Mouse (Mus musculus): ENCODE results near the gene Cpm.

Gene Cpm

GRCm38 (mm10) chr10:117664208-117664925, 35.1 kb downstream of the Cpm start:
- DNase-seq: no peak

GRCm38 (mm10) chr10:117664926-117665209, 35.6 kb downstream of the Cpm start:
- no peak for DNase-seq

GRCm38 (mm10) chr10:117665376-117666275, 36.3 kb downstream of the Cpm start:
- DNase-seq: no peak

DNA sequence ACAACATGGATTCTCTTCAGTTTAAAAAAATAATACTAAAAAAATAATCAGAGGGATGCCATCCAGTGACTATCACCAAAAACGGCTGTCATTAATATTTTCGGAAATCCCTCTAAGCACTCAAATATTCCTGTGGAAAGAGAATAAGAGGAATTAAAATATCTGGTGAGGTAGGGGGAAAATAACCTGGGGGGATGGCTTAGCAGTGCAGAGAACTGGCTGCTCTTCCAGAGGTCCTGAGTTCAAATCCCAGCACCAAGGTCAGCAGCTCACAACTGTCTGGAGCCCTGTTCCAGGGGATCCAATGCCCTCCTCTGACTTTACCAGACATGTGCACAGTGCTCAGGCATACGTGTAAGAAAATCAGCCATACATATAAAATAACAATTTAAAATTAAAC, 37.1 kb downstream of the Cpm start:
- no peak for DNase-seq

- no peak for DNase-seq
Measured at GRCm38 (mm10) chr10:117666947-117667630, 37.8 kb downstream of the Cpm start.

- no peak for DNase-seq
Measured at GRCm38 (mm10) chr10:117667663-117668507, 38.6 kb downstream of the Cpm start.

- DNase-seq: no peak
Measured at GRCm38 (mm10) chr10:117668546-117669300, 39.4 kb downstream of the Cpm start.

DNA sequence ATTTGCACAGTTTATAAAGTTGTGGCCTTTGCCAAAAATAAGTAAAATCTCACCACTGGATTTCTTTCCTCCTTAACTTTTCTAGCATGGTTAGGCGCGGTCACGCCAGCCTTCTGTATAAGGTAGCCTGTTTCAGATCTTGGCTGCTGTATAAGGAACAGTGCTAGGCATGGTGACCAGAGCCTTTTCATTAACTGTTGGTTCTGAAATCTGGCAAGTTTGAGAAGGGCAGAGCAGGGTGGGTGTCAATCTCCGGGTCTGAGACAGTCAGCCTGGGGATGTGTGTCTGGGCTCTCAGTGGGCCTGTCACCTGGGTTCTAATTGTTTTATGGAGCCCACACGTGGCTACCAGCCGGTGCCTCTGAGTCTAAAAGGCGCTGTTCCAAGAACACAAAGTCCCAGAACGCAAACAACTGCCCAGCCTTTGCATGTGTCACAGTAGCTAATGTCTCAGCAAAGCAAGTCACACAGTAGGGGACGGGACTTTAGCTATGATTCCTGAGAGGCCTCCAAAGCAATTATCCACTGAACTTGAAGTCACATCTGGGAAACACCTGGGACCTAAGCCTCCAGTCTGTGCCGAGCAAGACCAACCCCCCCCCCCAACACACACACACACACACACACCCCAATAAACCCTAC, 40.3 kb downstream of the Cpm start:
- no peak for DNase-seq

- no peak for DNase-seq
Measured at GRCm38 (mm10) chr10:117670092-117670491, 40.8 kb downstream of the Cpm start.

DNA sequence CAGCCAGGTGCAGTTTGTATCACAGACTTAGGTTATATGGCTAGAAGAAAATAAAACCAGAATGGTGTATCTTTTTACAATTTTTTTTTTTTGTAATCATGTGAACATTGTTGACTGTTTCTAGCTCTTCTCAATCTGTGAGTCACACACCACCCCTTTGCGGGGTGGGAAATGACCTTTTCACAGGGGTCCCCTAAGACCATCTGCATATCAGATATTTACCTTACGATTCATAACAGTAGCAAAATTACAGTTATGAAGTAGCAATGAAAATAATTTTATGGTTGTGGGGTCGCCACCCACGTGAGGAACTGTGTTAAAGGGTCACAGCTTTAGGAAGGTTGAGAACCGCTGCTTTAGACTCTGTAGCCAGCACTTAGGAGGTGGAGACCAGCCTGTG, 41.5 kb downstream of the Cpm start:
- DNase-seq: no peak

DNA sequence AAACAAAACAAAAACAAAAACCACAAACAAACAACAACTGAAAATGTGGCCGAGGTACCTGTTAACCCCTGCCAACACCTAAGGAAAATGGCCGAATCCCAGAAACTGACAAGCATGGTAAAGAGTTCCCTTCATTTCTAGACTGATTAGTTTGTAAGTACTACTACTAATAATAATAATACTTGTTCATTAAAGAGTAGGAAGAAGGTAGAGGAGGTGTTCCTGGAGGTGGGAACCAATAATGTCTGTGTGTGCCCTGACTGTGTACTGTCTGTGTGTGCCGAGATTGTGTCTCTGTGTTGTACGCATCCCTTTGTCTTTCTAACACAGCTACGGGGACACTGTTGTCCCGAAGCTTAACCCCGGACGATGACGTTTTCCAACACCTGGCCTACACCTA, 42.0 kb downstream of the Cpm start:
- DNase-seq: no peak

- DNase-seq: no peak
Measured at GRCm38 (mm10) chr10:117671930-117672666, 42.8 kb downstream of the Cpm start.

GRCm38 (mm10) chr10:117672693-117673092, 43.4 kb downstream of the Cpm start:
- DNase-seq: peak; percentile 65

GRCm38 (mm10) chr10:117673913-117674312, 44.6 kb downstream of the Cpm start:
- DNase-seq: no peak

DNA sequence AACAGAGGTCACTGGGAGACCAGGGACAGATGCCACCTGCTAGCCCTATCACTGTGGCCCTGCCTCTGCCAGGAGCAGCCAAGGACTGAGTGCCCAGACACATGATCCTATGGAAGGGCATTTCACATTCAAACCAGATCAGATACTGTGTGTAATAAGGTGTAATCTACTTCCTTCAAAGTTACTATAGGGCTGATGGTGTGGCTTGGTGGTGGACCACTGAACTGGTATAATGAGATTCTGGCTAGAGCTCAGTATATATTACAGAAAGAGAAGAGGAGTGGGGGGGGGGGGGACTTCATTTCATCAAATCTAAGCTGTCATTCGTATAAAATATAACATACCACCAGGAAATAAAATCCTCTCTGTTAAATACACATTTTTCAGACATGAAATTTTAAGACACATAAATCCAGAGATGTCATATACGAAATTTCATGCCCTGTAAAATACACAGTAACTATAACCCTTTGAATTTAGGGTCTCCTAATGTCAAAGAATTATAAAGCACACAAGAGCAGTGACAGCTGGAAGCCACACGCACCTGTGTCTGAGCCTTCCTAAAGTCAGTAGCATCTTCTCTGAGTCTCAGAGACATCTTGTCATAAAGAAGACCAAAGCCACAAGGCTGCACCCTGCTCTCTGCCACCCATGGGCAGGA, 45.2 kb downstream of the Cpm start:
- no peak for DNase-seq

DNA sequence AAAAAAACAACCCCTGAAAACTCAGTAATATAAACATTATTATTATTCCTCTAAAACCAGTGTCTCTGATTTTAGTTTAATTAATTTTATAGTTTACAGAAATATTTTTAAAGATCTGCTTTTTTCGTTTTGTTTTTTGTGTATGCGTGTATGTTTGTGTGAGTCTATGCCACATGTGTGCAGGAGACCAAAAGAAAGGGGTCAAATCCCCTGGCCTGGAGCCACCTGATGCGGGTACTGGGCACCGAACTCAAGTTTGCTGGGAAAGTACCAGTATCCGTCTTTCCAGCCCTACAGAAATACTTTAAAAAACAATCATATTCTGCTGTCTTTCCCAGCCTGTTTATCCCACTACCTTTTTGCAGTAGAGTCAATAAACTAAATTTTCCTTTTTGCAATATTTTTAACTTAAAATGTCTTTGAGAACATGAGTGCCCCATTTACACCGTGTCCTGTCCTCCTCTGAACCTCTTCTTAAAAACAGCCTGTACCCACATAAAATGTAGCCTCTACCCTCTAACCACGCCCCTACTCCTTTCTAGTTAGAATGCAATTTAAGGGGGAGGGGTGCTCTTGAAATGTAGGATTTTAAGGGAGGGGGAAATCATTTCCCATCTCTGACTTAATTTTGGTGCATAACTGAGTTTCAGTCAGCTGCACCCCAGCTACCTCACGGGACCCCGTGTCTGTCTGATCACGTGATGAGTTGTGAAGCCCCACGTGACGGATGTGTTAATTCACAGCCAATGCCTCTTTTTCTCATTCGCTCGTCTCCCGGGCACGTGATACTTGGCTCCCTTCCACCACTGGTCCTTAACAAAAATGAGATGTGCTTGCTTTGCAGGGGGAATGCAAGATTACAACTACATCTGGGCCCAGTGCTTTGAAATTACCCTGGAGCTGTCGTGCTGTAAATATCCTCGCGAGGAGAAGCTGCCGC, 46.1 kb downstream of the Cpm start:
- DNase-seq: peak; percentile 66

DNA sequence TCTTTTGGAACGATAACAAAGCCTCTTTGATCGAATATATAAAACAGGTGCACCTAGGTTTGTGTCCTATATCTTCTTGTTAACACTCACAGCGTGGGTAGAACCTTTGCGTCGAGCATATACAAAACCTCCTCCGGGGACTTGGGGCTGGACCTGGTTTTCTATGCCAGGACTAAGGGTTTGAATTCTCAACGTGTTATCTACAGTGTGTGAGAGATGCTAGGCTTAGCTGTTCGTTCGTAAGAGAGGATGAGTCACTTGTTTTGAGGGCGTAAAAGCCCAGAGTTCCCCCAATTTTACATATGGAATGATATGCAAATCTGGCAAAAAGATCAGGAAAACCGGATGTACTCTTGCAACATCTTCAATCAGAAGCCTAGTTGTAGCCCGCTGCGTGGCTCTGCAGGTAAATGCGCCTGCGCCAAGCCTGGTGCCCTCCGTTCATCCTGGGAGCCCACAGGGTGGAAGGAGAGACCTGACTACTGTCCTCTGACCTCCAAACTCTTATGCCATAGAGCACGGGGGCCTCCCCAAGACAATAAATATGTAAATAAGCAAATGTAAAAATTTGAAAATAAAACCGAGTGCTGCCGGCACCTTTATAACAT, 46.8 kb downstream of the Cpm start:
- DNase-seq: no peak

DNA sequence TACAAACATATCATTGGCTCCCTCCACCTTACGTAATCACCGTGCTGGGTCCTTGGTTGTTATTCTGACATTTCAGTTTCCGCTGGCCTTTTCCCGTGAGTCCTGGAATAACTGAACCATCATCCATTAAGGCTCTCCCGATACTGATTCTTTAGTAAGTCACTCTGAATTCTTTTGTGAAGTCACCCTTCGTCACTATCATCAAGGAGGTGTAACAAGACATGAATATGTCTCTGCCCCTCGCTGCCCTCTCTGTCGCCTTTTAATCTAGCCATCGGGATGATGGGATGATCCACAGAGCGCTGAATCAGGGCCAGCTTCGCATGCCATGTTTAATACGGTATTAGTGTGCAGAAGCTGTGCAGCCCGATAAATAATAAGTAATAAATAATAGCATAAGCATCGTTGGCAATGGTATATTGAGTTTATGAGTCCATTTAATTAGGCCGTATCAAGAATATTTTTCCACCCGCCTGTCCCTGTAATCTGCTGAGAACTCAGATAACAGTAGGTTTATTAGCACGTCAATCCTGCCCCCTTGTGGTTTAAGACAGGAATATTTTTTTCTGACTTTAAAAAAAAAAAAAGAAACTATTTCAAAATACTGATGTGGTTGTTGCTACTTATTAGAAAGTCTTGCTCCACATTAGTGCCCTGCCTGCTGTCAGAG, 47.5 kb downstream of the Cpm start:
- peak; percentile 40 for DNase-seq
